Mouse (Mus musculus) cerebellum, adult 2 months (tissue): ENCODE data around the gene Mrpl44.

Experiments used
- CTCF ChIP-seq: fragments of 200-500 bp; IDR thresholded peaks from 2 replicates; pipeline ENCODE4 v1.5.1; 2011; ENCODE audit warnings: low read depth, mild to moderate bottlenecking, control low read depth, low read length, moderate library complexity, borderline replicate concordance; ENCODE audit not compliant: insufficient read depth
- POLR2A ChIP-seq: fragments of 200-500 bp; IDR thresholded peaks from 2 replicates; pipeline ENCODE4 v1.6.1; 2011; ENCODE audit warnings: low read length, control low read depth, borderline replicate concordance; ENCODE audit not compliant: insufficient read depth

DNA sequence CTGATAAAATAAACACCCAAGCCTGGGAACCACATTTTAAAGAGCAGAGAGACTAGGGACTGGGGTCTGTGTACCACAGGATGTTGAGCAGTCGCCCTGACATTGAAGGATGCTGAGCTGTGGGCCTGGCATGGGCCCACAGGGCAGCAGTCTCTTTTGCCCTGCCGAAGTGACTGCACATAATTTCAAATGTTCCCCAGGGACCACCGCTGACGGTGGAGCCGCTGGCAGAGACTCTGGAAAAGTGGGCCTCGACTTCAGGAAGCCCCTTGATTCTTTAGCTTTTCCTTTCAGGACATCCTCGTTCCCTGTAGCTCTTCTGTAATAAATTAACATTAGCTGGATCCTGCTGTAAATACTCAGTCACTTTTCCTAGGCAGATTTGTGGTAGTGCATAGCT, 18.7 kb upstream of the Mrpl44 start:
- TF ChIP-seq POLR2A (no peak), CTCF (no peak)
